Mouse (Mus musculus) limb, embryonic 10.5 days (tissue): ENCODE data around the gene 4930539E08Rik. TPM values are rescaled to one million over a fixed set of nuclear protein-coding genes. Genes with fewer than 3 reads are reported as not detected.

Experiments
- DNase-seq: peaks from one replicate; pipeline ENCODE4 v3.0.0-alpha.2; 2017; ENCODE audit warnings: low spot score
- H3K27ac ChIP-seq: fragments of 300-500 bp; sonication (generic); 2 replicates; pipeline ENCODE4 v1.5.1; 2016; ENCODE audit warnings: mild to moderate bottlenecking
- H3K27me3 ChIP-seq: fragments of 300-500 bp; sonication (generic); 2 replicates; pipeline ENCODE4 v1.6.1; 2016; ENCODE audit warnings: low read depth, mild to moderate bottlenecking; ENCODE audit not compliant: poor library complexity, severe bottlenecking
- H3K36me3 ChIP-seq: fragments of 300-500 bp; sonication (generic); 2 replicates; pipeline ENCODE4 v1.6.1; 2016; ENCODE audit warnings: mild to moderate bottlenecking, moderate library complexity
- H3K4me1 ChIP-seq: fragments of 300-500 bp; sonication (generic); 2 replicates; pipeline ENCODE4 v1.6.1; 2016
- H3K4me3 ChIP-seq: fragments of 300-500 bp; sonication (generic); 2 replicates; pipeline ENCODE4 v1.5.1; 2016; ENCODE audit warnings: mild to moderate bottlenecking, moderate library complexity
- H3K9me3 ChIP-seq: fragments of 300-500 bp; sonication (generic); replicated peaks from 2 replicates; pipeline ENCODE4 v1.6.1; 2016; ENCODE audit warnings: mild to moderate bottlenecking
- WGBS: fragments of 180-500 bp; shearing (Covaris S2); methylation state at CpG from one replicate; pipeline ENCODE4 v1.1.7; 2016; 5-methylcytosine and 5-hydroxymethylcytosine counted together
- polyA plus RNA-seq: library from polyadenylated mRNA; unstranded; fragments of >200 nt; fragmentation: Nextera tagmentation; extraction: Ambion mirVana; gene quantifications from 2 replicates; pipeline ENCODE4 v1.2.1, GENCODE M21; 2016

4930539E08Rik gene
- polyA plus RNA-seq, 1 experiment from 2014 or later: 0.10 TPM

- no peaks in the 10 kb centered on the region for H3K36me3 ChIP-seq
- H3K27me3 ChIP-seq: no peaks in the 10 kb centered on the region
- no peak within 1 kb of the TSS for H3K4me3 ChIP-seq
- H3K9me3 ChIP-seq: peaks cover 6% of the 10 kb centered on the region; the same call in 1 of the 2 replicates
- no peak for DNase-seq
- WGBS: 38% methylated on average over 12 of the region's 12 CpGs
- H3K4me1 ChIP-seq: peaks cover 4% of the 10 kb centered on the region
- no peak within 1 kb of the TSS for H3K27ac ChIP-seq
Observed at GRCm38 (mm10) chr17:28858205-28858604, 56.9 kb downstream of the 4930539E08Rik start, which contains the start of gene Pnpla1. Pnpla1 (plus strand) TSS chr17:28858411.

- Histone ChIP-seq H3K4me1 (peaks cover 4% of the 10 kb centered on the region), H3K4me3 (no peak overlapping the region), H3K9me3 (peaks cover 6% of the 10 kb centered on the region; the same call in 1 of the 2 replicates), H3K27me3 (no peaks in the 10 kb centered on the region), H3K27ac (no peak overlapping the region), H3K36me3 (no peaks in the 10 kb centered on the region)
- WGBS: 61% methylated on average over 3 of the region's 3 CpGs
- no peak for DNase-seq
Observed at GRCm38 (mm10) chr17:28856030-28856429, 59.1 kb downstream of the 4930539E08Rik start.

- H3K27me3 ChIP-seq: no peaks in the 10 kb centered on the region
- no peak overlapping the region for H3K4me3 ChIP-seq
- H3K27ac ChIP-seq: no peak overlapping the region
- 77% methylated on average over 9 of the region's 9 CpGs for WGBS
- peaks cover 6% of the 10 kb centered on the region; the same call in 1 of the 2 replicates for H3K9me3 ChIP-seq
- no peak for DNase-seq
- peaks cover 4% of the 10 kb centered on the region for H3K4me1 ChIP-seq
- no peaks in the 10 kb centered on the region for H3K36me3 ChIP-seq
Observed at GRCm38 (mm10) chr17:28855166-28855885, 59.8 kb downstream of the 4930539E08Rik start.

GRCm38 (mm10) chr17:28854377-28854776 is 60.7 kb downstream of the 4930539E08Rik start:
- Histone ChIP-seq H3K36me3 (no peaks in the 10 kb centered on the region), H3K27me3 (no peaks in the 10 kb centered on the region), H3K4me3 (no peak overlapping the region), H3K9me3 (peaks cover 6% of the 10 kb centered on the region; the same call in 1 of the 2 replicates), H3K4me1 (peaks cover 4% of the 10 kb centered on the region), H3K27ac (no peak overlapping the region)
- 81% methylated on average over 7 of the region's 7 CpGs for WGBS
- DNase-seq: no peak

- Histone ChIP-seq H3K9me3 (no peaks in the 10 kb centered on the region), H3K27ac (no peak overlapping the region), H3K36me3 (no peaks in the 10 kb centered on the region), H3K27me3 (no peaks in the 10 kb centered on the region), H3K4me3 (no peak overlapping the region), H3K4me1 (no peaks in the 10 kb centered on the region)
- no peak for DNase-seq
- 92% methylated on average over 5 of the region's 5 CpGs for WGBS
Observed at GRCm38 (mm10) chr17:28850511-28850910, 64.6 kb downstream of the 4930539E08Rik start.

GRCm38 (mm10) chr17:28846974-28847617 is 68.0 kb downstream of the 4930539E08Rik start:
- H3K36me3 ChIP-seq: no peaks in the 10 kb centered on the region
- peaks cover 15% of the 10 kb centered on the region for H3K4me1 ChIP-seq
- H3K27me3 ChIP-seq: no peaks in the 10 kb centered on the region
- WGBS: 60% methylated on average over 11 of the region's 11 CpGs
- no peaks in the 10 kb centered on the region for H3K9me3 ChIP-seq
- no peak overlapping the region for H3K4me3 ChIP-seq
- no peak overlapping the region for H3K27ac ChIP-seq
- no peak for DNase-seq

Other genes starting within 250 kb of the 4930539E08Rik start
- 0.49 TPM in 1 of 2 replicates, not detected in the other for gene Slc26a8, start 225.1 kb downstream of the 4930539E08Rik start, polyA plus RNA-seq
- gene Mapk14, start 224.0 kb downstream of the 4930539E08Rik start, polyA plus RNA-seq: 47.5 and 50.7 TPM in 2 replicates
- gene AC170998.1, start 189.2 kb downstream of the 4930539E08Rik start, polyA plus RNA-seq: 3.9 and 4.0 TPM in 2 replicates
- 8.2 and 8.6 TPM in 2 replicates for gene Mapk13, start 146.0 kb downstream of the 4930539E08Rik start, polyA plus RNA-seq
- 11.6 and 14.0 TPM in 2 replicates for gene Brpf3, start 114.2 kb downstream of the 4930539E08Rik start, polyA plus RNA-seq
- 0.03 and 0.04 TPM in 2 replicates for gene Pnpla1, start 56.9 kb downstream of the 4930539E08Rik start, polyA plus RNA-seq
- 0.24 and 0.45 TPM in 2 replicates for gene Pxt1, start 28.5 kb upstream of the 4930539E08Rik start, polyA plus RNA-seq
- gene Kctd20, start 36.6 kb upstream of the 4930539E08Rik start, polyA plus RNA-seq: 121 and 129 TPM in 2 replicates
- 116 and 131 TPM in 2 replicates for gene Stk38, start 92.7 kb upstream of the 4930539E08Rik start, polyA plus RNA-seq
- 820 and 832 TPM in 2 replicates for gene Srsf3, start 117.3 kb upstream of the 4930539E08Rik start, polyA plus RNA-seq
- gene Cdkn1a, start 175.7 kb upstream of the 4930539E08Rik start, polyA plus RNA-seq: 22.2 and 28.8 TPM in 2 replicates
- gene Rab44, start 198.8 kb upstream of the 4930539E08Rik start, polyA plus RNA-seq: 0.11 and 0.26 TPM in 2 replicates